Mouse (Mus musculus) stomach, postnatal 0 days (tissue): ENCODE measurements around the gene Pithd1.

Experiments
- CTCF ChIP-seq: IDR thresholded peaks from 2 replicates; pipeline ENCODE4 v1.5.1; 2016; ENCODE audit warnings: antibody characterized with exemption, low read depth, mild to moderate bottlenecking, moderate library complexity
- EP300 ChIP-seq: optimal IDR thresholded peaks from 2 replicates; pipeline ENCODE3; 2016; ENCODE audit warnings: antibody characterized with exemption

DNA sequence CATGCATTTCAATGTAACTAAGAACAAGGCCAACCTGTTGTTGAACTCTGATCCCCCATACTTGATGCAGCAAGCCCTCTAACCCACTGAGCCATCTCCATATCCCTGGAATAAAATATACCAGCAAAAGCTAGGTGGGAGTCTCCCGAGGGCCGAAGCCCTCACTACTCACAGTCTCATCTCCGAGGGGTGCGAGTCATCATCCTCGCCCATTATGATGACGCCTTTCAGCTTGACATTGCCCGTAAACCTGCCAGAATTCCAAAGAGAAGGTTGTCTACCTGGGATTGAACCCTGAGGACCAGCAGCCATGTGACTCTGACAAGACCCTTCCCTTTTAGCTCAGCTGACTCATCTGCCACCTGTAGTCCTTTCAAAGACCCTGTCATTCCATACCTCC lies 1.3 kb downstream of the Pithd1 start:
- TF ChIP-seq CTCF (no peak), EP300 (no peak)
